Mouse (Mus musculus): ENCODE measurements around the gene Olfr177.

Olfr177 gene

DNA sequence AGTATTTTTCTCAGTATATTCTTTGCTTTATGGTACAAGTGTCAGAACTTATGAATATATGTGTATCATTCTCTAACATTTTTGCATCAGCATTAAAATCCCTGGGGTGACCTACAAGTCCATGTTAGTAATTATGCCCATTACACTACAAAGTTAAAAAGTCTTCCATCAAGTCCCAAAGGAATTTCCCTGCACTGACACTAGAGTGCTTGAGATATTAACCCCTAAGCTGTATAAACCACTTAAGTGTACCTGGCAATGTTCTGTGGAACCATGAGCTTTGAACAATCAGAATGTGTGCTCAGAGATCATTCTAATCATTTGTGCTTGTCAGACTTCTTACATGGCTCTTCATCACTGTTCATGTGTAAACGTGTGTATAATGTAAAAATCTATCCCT is at the start of gene Olfr177:
Olfr177 (minus strand) TSS at position 101 of the 400 bp plus-strand sequence.
- no peak for DNase-seq (ENCODE audit: inconsistent age in 2 of 2, low spot score in 1 of 2)

- no peak for DNase-seq (ENCODE audit: inconsistent age in 2 of 2, low spot score in 1 of 2)
These were observed 17.4 kb upstream of the Olfr177 start, which contains the start of gene Olfr178 for GRCm38 (mm10) chr16:58891963-58892362. Olfr178 (minus strand) TSS chr16:58892063.

DNA sequence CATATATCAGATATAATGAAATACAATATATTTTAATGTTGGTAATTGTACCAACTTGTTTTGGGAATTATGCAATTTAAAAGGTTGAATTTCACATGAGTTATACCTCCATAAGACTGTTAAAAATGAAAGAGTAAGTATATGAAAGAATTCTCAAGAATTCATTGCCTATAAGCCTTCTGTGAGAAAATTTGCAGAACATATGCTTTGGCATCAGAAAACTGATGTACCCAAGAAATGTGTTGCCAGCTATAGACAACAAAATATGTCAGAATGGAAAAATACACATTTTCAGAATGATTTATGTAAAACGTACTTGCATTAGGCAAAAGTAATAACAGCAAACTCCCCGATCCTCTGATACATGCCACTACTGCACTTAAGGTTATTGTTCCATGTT is 9.8 kb upstream of the Olfr177 start:
- DNase-seq (ENCODE audit: inconsistent age in 2 of 2, low spot score in 1 of 2) = no peak

- DNase-seq (ENCODE audit: inconsistent age in 2 of 2, low spot score in 1 of 2) = no peak
These were observed 13.1 kb downstream of the Olfr177 start for GRCm38 (mm10) chr16:58861479-58861878.

DNA sequence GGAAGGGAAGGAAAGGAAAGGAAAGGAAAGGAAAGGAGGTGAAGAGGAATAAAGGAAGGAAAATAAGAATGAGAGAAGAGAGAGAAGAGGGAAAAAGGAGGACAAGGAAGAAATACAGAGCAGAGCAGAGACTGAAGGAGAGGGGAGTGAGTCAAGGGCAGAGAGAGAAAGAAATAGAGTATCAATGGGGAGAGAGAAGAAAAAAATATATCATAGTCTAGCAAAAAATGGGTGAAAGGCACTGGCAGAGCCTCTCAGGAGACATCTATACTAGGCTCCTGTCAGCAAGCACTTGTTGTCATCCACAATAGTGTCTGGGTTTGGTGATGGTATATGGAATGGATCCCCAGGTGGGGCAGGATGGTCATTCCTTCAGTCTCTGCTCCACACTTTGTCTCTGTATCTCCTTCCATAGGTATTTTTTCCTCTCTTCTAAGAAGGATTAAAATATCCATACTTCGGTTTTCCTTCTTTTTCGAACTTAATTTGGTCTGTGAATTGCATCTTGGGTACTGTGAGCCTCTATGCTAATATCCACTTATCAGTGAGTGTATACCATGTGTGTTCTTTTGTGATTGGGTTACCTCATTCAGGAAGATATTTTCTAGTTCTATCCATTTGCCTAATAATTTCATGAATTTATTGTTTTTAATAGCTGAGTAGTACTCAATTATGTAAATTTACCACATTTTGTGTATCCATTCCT is 14.4 kb downstream of the Olfr177 start:
- no peak for DNase-seq (ENCODE audit: inconsistent age in 2 of 2, low spot score in 1 of 2)

DNA sequence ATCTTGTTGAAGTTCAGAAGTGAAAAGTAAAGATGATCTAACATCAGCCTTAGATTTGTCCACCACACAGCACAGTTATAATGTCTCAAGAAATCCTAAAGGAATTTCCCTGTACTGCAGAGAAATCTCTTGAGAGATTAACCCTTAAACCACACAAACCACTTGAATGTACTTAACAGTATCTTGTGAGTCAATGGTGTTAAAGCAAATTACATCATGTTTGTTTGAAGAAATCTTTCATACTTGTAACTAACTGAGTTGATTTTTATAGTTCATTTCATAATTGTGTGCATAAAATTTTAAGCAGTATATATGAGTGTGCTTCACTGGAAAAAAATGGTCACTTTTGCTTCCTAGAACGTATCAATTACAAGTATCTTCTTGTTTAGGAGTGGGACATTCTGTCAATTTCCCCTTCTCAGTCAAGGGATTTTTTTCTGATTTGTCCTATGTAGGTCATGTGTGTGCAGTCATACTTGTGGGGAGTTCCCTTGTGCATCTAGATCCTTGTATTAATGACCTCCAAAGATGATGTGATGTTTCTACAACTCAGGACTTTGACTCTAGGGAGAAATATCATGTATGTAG is 47.7 kb downstream of the Olfr177 start, which contains the start of gene Olfr175-ps1:
Olfr175-ps1 (minus strand) TSS at position 51 of the 588 bp plus-strand sequence.
- DNase-seq (ENCODE audit: inconsistent age in 2 of 2, low spot score in 1 of 2) = no peak

Measured in adrenal gland, adult (tissue).